Mouse (Mus musculus) heart, embryonic 14.5 days (tissue): ENCODE measurements around the gene Eepd1. TPM values are rescaled to one million over a fixed set of nuclear protein-coding genes. Genes with fewer than 3 reads are reported as not detected.

Experiments
- ATAC-seq: fragments of 200-750 bp; cut with Nextera tagmentation; 2 replicates; pipeline ENCODE4 v1.8.0; 2017; ENCODE audit warnings: low read depth, moderate TSS enrichment; ENCODE audit not compliant: insufficient number of reproducible peaks, insufficient read depth, low FRiP score
- H3K27ac ChIP-seq, 2 experiments: fragments of 200-500 bp in 1 of 2; fragments of 300-500 bp in 1 of 2; sonication (generic) in 1 of 2; replicated peaks in 1 of 2; 2 replicates each; pipeline ENCODE4 v1.5.1; 2012 to 2014; ENCODE audit warnings: low read depth in 2 of 2, low read length in 2 of 2, control low read depth in 1 of 2, mild to moderate bottlenecking in 1 of 2, mixed read lengths in 1 of 2; ENCODE audit not compliant: control insufficient read depth in 1 of 2, insufficient read depth in 1 of 2
- H3K27me3 ChIP-seq: fragments of 300-500 bp; sonication (generic); 2 replicates; pipeline ENCODE4 v1.6.1; 2014; ENCODE audit warnings: mild to moderate bottlenecking, low read length, control low read depth; ENCODE audit not compliant: control insufficient read depth, insufficient read depth
- H3K36me3 ChIP-seq: fragments of 300-500 bp; sonication (generic); 2 replicates; pipeline ENCODE4 v1.6.1; 2014; ENCODE audit warnings: mild to moderate bottlenecking, control low read depth, low read length, mixed read lengths; ENCODE audit not compliant: control insufficient read depth, insufficient read depth
- H3K4me1 ChIP-seq, 2 experiments: fragments of 200-500 bp in 1 of 2; fragments of 300-500 bp in 1 of 2; sonication (generic) in 1 of 2; 2 replicates each; pipeline ENCODE4 v1.6.1; 2012 to 2014; ENCODE audit warnings: low read length in 2 of 2, control low read depth in 1 of 2, mixed read lengths in 1 of 2; ENCODE audit not compliant: control insufficient read depth in 2 of 2, insufficient read depth in 2 of 2
- H3K4me2 ChIP-seq: fragments of 300-500 bp; sonication (generic); 2 replicates; pipeline ENCODE4 v1.6.1; 2014; ENCODE audit warnings: mild to moderate bottlenecking, low read length
- H3K4me3 ChIP-seq, 2 experiments: fragments of 200-500 bp in 1 of 2; fragments of 300-500 bp in 1 of 2; sonication (generic) in 1 of 2; 2 replicates each; pipeline ENCODE4 v1.5.1; 2012 to 2014; ENCODE audit warnings: low read length in 2 of 2, mild to moderate bottlenecking in 2 of 2, control low read depth in 1 of 2, low read depth in 1 of 2, moderate library complexity in 1 of 2; ENCODE audit not compliant: control insufficient read depth in 1 of 2, insufficient read depth in 1 of 2
- H3K9ac ChIP-seq: fragments of 300-500 bp; sonication (generic); 2 replicates; pipeline ENCODE4 v1.6.1; 2014; ENCODE audit warnings: mild to moderate bottlenecking, low read length
- H3K9me3 ChIP-seq: fragments of 300-500 bp; sonication (generic); 2 replicates; pipeline ENCODE4 v1.6.1; 2016; ENCODE audit warnings: low read length, control low read depth; ENCODE audit not compliant: control insufficient read depth
- whole genome bisulfite sequencing: fragments of 180-500 bp; shearing (Covaris S2); extraction: QIAGEN DNeasy Blood & Tissue Kit; methylation state at CpG from one replicate; pipeline ENCODE4 v1.1.7; 2014; 5-methylcytosine and 5-hydroxymethylcytosine counted together
- polyA plus RNA-seq: library from polyadenylated mRNA; unstranded; fragments of >200 nt; fragmentation: Nextera tagmentation; extraction: Ambion mirVana; gene quantifications from 2 replicates; pipeline ENCODE4 v1.2.1, GENCODE M21; 2014

Eepd1 gene
- polyA plus RNA-seq, 1 experiment from 2014 or later, result 20.8 TPM

GRCm38 (mm10) chr9:25624744-25625143, 143.4 kb downstream of the Eepd1 start:
- no peak overlapping the region for H3K27ac ChIP-seq
- H3K27me3 ChIP-seq, result no peaks in the 10 kb centered on the region
- H3K36me3 ChIP-seq, result no peaks in the 10 kb centered on the region
- H3K4me1 ChIP-seq, result no peaks in the 10 kb centered on the region
- ATAC-seq, result no peak
- 72% methylated on average over 2 of the region's 2 CpGs for WGBS
- H3K4me3 ChIP-seq, result no peak overlapping the region
- no peak overlapping the region for H3K4me2 ChIP-seq
- H3K9ac ChIP-seq, result no peak overlapping the region
- no peaks in the 10 kb centered on the region for H3K9me3 ChIP-seq

DNA sequence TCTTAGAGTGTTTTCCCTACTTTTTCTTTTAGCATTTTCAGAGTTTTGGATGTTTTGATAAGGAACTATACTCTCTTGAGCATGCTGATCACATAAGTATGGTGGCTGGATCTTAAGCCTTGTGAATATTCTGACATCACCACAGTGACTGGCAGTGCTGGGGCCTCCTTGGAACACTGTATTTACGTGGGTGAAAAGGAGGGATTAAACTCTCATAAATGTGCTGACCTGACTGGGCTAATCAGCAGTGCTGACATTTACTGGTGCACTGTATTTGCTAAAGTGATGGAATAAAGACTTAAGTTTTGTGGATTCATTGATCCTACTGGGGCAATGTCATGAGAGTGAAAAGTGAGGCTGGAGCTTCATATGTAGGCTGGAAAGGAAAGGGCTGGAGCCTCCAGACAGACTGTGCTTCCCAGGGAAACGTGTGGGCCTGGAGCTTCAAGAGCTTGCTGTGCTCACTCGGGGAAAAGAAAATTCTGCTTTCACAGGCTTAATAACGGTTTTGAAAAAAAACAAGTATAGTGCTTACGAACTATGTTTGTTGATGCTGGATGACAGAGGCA, 148.3 kb downstream of the Eepd1 start:
- 74% methylated on average over 5 of the region's 5 CpGs for WGBS
- H3K4me2 ChIP-seq, result no peak overlapping the region

More for the DNA sequence above, 148.3 kb downstream of the Eepd1 start:
- Histone ChIP-seq H3K4me3 (no peak overlapping the region), H3K27ac (no peak overlapping the region), H3K4me1 (no peaks in the 10 kb centered on the region), H3K9ac (no peak overlapping the region), H3K27me3 (no peaks in the 10 kb centered on the region), H3K9me3 (no peaks in the 10 kb centered on the region), H3K36me3 (no peaks in the 10 kb centered on the region)
- ATAC-seq, result no peak

Other genes with a start within 250 kb of the Eepd1 start
- 265 and 268 TPM in 2 replicates for gene Sept7, start 229.1 kb upstream of the Eepd1 start, polyA plus RNA-seq